Mouse (Mus musculus): ENCODE data around the gene Acsl5. TPM values are rescaled to one million over a fixed set of nuclear protein-coding genes. Genes with fewer than 3 reads are reported as not detected.

The Acsl5 gene
- total RNA-seq, 2 experiments from 2014 or later = 27.3 to 29.9 TPM

DNA sequence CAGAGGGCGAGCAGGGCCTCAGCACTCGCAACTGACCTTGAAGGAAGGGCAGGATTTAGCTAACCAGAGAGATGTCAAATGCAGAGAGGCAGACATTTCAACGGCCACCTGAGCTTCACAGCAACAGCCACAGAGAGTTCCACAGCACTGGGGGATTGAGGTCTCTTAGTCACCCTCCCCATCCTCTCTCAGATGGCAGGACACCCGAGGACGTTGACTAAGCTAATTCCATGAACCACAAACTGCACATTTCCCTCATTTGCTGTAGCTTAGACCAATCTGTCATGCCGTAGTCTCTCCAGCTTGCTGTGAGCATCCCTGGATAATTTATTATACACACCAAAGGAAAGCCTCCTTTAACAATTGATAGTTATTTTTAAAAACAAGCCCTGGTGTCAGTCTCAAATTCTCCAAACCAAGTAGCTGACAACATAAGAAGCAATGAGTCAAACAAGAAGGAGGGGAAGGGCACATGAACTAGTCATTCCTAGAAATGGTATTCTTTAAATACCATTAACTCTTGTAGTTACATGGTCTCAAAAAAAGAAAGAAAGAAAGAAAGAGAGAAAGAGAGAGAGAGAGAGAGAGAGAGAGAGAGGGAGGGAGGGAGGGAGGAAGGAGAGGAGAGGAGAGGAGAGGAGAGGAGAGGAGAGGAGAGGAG lies 11.8 kb upstream of the Acsl5 start:
- DNase-seq (ENCODE audit: low spot score in 2 of 2) = no peak

DNA sequence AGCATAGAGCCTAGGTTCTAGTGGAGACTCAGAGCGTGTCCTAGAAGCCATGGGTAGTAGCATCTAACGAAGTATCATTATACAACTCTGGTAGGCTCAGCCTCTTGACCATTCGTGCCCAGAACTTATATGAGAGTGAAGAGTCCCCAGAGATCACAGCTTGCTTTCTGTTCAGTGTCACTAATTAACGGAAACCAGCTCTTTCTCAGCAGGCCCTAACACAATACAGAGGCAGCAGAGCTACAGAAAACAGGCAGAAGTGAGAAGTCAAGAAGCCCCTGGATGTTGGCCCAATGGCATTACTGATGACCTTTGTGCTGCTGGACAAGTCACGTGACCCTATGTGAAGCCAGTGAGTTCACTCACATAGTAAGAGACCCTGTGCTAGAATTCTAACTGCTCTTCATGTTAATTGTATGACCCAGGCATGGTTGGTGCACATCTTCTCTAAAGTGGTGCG lies 10.5 kb upstream of the Acsl5 start, which contains the start of gene Gucy2g:
Gene Gucy2g, minus strand, starts transcription at position 51 of the 460 bp plus-strand sequence.
- no peak for DNase-seq (ENCODE audit: low spot score in 2 of 2)

DNA sequence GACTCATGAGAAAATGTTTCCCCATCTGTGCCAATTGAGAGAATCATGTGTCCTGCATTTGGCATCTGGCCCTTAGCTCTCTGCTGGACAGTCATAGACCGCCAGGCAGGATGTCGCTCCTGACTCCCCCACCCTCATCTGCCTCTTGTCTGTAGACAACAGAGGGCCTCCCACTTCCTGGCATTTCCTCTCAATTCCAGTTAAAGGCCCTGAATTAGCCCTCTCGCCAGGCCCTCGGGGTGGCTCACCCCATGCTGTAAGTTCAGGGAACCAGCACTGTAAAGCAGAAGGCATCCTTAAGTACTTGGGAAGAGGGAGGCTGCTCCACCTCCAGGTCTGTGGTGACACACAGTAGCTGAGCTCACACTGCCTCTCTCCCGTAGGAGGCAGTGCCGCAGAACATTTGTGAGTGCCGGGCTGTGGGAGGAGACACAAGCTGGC lies 6.9 kb upstream of the Acsl5 start:
- DNase-seq (ENCODE audit: low spot score in 2 of 2) = peak; percentile 13 to 27

DNA sequence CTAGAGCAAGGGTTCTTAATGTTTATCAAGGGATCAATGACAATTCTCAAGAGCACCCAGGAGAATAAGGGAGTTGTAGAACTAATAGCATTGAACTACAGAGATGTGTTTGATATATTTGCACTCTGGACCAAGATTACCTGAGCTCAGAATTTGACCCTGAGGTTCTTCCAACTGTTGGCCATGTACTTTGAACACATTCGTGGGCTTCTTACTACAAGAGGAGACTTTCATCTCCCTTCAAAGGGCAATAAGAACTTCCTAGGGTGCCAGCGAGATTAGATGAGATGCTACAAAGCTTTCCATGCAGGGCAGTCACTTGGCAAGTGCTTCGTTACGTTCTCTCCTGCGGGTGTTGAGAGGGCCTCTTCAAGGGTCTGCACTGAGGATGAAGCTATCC lies 4.2 kb upstream of the Acsl5 start:
- DNase-seq (ENCODE audit: low spot score in 2 of 2) = no peak

DNA sequence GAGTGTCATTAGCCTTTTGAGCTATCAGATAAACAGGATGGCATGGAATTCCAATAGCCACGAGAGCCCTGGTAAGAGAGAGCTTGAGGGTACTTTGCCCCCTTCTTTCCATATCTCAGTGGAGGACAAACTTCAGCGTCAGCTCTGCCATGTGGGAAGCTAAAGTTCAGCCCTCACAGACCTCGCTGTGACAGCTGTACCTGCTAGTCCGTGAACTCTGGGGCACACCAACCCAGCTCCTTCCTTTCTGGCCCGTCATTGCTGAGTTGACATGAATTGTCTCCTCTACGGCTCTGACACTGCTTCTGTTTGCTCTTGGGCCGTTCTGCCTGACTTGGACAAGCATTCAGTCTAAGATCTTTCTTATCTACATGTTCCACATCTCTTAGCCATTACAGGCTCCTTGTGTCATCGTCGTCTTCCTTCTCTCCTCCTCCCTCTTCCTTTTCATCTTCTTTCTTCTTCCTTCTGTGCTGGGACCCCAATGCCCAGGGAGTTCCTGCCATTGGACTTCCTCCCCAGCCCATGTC lies 3.7 kb upstream of the Acsl5 start:
- no peak for DNase-seq (ENCODE audit: low spot score in 2 of 2)

DNA sequence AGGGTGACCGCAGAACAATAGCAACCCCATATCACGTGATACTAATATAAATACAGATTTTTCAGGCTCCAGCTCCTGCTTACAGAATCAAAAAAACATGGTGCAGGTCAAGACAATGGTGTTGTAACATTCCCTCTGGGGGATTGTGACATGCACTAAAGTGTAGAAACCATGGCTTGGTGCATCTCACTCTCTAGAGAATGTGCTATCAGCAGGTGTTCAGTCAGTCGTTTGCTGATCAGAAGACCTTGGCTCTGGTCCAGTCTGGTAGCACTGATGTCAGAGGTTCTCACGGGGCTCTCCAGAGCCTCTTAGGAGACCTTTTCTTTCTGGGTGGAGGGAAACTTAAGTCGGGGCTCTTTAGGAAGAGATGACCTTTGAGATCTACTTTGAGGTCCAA lies 1.3 kb upstream of the Acsl5 start:
- no peak for DNase-seq (ENCODE audit: low spot score in 2 of 2)

DNA sequence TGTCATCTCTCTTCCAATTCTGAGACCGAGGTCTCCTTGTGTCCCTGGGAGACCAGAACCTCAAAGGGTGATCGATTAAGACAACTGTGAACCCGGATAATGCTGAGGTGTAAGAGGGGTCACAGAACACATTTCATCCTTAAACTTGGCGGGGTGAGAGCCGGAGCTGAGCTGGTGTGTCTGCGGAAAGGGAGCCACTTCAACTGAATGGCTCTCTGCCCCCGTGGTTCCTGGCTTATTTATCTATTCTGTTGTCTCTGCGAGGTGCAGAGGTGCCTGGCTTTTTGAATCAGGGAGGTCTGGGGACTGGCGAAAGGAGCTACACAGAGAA lies 1.5 kb downstream of the Acsl5 start:
- DNase-seq (ENCODE audit: low spot score in 2 of 2) = no peak

DNA sequence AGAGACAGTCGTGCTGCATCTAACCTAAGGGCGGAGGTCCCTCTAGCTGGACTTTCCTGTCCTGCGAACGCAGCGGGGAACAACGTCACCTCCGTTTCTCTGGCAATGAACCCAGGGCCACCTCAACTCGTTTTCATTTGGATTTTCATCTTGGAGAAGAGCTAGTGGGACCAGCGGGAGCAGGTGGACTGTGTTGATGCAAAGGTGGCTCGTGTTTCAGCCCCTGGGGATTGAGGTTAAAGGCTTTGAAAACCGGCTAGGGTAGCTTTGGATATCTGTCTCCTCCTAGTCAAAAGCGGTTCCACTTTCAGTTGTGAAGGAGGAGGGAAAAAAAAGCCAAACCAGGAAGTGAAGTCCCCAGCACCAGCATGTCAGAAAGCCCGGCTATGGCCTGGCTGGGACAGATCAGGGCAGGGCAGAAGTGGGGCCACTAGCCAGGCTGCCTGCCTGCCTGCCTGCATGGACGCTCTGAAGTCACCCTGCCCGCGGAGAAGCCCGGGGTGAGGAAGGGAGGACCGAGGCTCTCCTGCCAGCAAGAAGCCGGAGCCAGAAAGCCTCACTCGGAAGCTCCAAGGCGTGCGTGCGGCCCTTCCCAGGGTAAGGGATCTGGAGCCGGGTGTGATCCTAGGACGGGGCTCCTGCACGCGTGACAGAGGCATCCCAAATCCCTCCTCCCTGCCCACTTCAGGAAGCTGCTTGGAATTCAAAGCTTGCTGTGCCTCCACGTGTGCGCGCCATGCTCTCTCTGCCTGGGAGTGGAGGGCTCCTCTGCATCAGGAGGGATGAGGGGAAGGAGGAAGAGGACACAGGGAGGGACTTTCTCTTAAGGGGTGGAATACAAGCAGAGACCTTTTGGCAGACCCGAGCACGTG lies 2.1 kb downstream of the Acsl5 start:
- peak; percentile 50 to 54 for DNase-seq (ENCODE audit: low spot score in 2 of 2)

DNA sequence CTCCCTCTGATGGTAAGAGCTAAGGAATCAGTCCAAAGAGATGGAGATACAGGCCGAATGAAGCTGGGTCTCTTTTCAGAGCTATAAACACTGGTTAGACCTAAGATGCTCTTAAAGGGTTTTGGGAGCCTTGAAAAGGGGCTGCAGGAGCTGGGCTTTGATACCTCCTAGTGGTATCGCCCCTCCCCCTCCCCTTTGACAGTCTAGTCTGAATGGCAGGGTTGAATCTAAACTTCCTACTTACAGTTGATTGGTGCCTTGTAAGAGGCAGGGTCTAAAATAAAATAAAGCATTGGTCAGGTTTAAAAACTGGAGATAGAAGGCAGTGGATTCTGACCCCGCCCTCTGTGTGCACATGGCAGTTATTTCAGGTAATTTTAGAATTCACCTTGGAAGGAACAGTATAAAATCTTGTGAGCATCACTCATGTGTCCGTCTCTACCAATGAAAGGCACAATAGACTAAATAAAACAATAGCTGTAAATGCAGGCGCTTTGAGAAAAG lies 2.8 kb downstream of the Acsl5 start:
- DNase-seq (ENCODE audit: low spot score in 2 of 2) = peak; percentile 24 to 46

DNA sequence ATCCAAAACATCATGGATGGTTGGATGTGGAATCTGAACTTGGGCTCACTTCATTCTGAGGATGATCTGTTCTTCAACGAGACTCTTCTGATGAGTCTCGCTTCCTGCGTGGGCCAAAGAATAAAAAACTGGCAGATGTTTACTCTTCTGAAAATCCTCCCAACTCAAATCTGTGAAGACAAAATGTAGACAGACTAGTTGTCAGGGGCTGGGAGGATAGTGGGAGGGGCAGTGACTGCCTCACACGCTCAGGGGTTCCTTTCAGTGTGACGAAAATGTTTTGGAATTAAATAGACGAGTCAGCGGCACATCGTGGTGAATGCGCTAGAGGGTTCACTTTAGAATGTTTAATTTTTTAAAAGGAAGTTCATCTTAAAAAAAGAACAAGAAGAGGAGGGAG lies 4.4 kb downstream of the Acsl5 start:
- DNase-seq (ENCODE audit: low spot score in 2 of 2) = no peak

DNA sequence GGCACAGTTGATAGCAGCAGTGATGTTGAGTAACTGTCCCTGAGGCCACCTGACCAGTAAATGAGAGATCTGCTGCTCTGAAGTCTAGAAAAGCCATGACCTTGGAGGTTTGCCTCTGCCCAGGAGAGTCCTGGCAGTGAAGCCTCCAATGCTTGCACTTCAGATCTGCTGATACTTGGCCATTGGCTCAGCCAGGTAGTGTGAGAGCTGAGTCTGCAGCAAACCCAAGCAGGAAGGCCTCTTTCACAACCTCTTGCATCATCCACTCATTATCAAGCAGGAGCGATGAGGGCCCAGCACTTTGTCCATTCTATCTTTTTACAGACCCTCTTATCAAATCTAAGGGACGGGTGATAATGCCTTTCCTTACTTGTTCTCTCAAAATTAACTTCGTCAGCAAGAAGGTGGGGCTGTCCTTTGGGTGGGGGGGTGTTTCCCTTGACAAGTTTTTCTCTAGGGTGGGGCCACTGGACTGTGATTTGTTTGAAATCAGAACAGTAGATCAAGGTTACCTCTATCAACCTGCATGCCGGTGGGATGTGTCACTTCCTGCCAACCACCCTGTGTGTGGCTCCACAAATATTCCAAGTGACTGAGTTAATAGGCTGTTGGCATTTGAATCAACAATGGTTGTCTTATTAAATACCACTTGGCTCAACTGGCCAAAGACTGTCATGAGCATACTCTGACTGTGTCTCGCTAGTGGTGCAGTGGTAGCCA lies 6.1 kb downstream of the Acsl5 start:
- no peak for DNase-seq (ENCODE audit: low spot score in 2 of 2)

DNA sequence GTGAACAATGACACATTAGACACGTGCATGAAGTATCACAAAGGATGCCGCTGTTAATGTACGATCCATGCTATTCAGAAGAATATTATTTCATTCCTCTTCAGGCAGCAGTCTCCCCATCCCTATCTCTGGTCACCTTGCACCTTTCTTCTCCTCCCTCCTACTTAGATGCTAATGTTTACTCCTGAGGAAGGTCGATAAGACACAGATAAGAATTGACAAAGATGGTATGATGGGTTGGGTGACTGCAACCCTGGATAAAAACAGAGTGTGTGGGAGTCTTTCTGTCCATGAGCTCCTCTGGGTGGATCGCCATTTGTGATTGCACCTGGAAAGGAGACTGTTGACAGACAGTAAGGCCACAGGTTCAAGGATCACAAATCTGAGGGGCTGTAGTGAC lies 6.8 kb downstream of the Acsl5 start:
- no peak for DNase-seq (ENCODE audit: low spot score in 2 of 2)

DNA sequence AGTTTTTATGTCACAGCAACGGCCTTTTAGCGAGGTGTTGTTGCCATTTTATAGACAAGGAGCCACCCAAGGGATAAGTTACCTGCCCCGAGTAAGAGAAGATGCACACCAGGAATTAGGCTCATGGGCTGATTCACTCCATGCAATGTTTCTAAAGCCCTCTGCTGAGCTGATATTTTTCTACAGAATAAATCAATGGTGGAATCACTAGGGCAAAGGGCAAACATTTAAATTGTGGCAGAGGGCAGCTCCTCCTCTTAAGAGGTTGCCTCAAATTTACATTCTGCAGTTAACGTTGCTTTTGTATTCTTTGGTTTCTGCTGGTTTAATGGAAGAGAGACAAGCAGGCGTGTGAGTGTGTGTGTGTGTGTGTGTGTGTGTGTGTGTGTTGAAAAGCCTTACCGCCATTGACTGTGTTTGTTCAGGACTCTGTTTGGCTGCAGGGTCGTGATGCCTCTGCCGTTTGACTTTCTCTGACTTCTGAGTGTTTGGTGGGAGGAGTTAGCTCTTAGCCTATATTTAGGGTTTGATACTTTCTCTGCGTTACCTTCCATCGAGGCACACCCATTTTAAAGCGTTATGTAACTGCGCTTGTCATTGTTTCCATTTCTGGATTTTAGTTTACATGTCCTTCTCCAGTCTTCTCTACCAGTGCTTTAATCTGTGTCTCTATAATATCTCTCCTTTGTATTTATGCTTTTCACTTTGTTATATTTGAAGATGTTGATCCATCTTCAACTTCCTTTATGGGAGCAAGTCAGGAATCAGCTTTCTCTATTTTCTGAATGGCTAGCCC lies 8.8 kb downstream of the Acsl5 start:
- no peak for DNase-seq (ENCODE audit: low spot score in 2 of 2)

DNA sequence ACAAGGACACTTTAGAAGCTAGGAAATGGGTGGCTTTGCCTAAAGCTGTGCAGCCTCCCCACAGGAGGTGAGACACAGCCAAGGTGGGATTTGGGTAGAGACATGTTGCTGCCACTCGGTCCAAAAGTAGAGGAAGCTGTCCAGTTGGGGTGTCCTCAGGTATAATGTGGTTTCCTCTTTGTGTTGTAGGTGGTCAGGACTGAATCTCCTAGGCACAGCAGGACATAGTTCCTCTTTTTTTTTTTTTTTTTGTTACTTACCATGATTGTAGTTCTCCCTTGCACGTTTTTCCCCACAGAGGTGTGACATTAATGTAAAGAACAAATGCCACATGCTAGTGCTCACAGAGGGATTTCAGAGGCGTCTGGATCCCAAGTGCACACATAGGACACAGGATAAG lies 13.5 kb downstream of the Acsl5 start:
- no peak for DNase-seq (ENCODE audit: low spot score in 2 of 2)

DNA sequence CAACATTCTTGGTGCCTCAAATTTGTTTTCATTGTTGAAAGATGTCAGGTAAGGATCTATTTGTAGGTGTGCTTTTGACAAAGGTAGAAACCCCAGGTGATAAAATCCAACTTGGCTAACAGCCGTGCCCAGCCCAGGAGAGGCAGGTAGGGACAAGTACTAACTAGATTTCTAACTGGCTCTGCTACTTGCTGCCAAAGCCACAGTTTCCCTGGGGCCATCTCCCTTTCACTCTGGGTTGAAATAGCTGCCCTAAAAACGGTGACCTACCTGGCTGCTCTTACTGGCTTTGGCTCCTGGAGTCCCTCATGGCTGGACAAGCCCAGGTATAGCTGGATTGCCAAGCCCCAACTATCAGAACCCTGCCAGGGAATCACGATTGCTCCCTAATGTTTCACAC lies 15.0 kb downstream of the Acsl5 start:
- DNase-seq (ENCODE audit: low spot score in 2 of 2) = no peak

DNA sequence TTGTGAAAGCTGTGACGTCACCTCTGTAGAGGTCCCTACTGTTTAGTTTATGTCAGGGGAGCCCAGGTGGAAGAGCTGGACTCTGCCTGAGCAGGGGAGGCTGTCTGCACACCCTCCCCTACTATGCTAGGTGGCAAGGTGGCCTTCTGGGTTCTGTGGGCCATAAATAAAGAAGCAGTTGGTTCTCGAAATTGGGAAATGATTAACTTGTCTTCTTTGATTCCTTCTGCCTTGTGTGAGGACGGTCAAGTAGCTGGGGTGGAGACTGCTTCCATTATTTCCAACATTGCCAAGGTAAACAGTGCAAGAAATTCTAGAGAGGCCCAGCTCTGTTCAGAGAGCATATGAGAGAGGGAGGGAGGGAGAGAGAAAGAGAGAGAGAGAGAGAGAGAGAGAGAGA lies 16.4 kb downstream of the Acsl5 start:
- DNase-seq (ENCODE audit: low spot score in 2 of 2) = no peak

DNA sequence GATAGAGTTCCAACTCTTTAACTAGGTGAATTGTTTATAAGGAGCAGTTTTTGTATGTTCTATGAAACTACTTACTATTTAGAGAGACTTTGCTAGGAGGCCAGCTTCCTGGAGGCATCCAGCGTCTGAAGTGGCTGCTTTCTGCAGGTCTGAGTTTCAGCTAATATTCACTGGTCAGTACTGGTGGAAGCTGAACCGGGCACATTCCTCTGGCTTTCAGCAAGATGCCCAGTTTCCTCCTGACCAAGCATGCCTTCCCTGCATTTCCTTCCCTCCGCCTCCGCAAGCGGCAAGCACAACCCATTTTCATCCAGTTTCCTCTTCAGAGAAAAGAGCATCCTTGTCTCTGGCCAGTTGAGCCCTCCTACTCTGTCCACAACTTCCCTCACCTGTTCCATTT lies 17.3 kb downstream of the Acsl5 start:
- DNase-seq (ENCODE audit: low spot score in 2 of 2) = no peak

DNA sequence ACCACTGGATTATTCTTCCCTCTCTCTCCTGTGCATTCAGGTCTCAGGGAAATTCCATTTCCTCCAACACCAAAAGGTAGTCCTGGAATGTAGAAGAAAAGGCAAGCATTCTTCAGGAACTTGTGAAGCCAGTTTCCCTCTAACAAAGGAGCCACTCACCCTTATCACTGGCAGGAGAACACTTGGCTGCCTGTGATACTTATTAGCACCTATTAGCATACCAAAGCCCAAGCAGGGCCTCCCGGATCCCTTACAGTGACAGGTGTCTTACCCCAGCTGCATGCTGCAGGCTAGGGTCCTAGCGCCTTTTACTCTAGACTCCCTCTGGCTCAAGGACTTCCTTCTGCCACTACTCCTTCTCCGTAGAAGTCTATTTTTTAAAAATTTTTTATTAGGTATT lies 19.7 kb downstream of the Acsl5 start:
- DNase-seq (ENCODE audit: low spot score in 2 of 2) = no peak

DNA sequence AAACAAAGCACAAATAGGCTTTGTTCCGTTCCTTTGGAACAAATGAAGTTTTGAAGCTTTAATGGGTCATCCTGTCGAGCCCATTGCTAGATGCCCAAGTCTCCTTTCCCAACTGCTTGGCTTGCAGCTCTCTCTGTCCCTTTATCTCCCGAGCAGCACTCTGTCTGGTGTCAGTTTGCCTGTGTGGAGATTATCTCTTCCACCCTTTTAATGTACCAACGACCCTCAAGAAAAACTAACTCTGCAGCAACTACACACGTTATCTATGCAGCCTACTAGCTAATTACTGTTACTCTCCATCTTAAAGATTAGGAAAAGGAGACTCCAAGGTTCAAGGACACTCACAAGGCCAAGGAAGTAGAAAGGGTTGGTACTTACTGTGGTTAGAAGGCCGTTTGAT lies 21.6 kb downstream of the Acsl5 start:
- DNase-seq (ENCODE audit: low spot score in 2 of 2) = no peak

DNA sequence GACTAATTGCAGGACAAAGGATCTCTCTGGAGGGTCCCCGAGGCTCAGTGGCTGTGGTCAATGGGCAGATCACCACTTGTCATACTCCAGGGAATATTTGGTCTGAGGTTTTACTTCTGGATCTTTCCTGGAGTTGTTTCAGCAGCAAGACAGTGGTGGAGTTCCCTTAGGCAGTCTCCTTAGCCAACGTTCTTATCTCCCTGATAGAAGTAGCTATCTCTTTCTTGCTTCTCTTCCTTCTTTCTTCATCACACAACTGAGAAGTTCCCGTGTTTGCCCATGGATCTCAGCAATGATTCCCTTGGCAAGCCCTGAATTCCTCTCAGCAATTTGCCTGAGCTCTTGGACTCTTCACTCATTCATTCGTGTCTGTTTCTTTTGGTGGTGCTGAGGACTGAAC lies 24.4 kb downstream of the Acsl5 start:
- DNase-seq (ENCODE audit: low spot score in 2 of 2) = no peak

DNA sequence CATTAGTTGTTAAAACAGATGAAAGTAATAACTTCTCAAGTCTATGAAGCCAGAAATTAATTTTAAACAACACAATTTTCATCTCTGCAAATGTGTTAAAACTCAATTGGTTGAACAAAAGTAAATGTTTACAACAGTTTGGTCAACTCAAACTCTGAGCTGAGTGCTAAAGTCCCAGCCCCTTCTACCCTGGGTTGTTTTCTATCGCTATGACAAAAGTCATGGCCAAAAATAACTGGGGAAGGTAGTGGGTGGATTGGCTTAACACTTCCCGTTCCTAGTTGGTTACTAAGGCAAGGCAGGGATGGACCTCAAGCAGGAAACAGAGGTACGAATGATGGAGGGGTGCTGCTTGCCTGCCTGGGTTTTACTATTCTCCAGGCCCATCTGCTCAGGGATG lies 25.0 kb downstream of the Acsl5 start:
- no peak for DNase-seq (ENCODE audit: low spot score in 2 of 2)

Data from layer of hippocampus, postnatal 10 days (tissue).